Mouse (Mus musculus) erythroid progenitor cell, adult 5-6 weeks (primary cell): ENCODE measurements around the gene Xpot. TPM values are rescaled to one million over a fixed set of nuclear protein-coding genes. Genes with fewer than 3 reads are reported as not detected.

Experiments
- ATAC-seq: replicated peaks from 2 replicates; pipeline ENCODE4 v1.8.0; 2016; ENCODE audit warnings: moderate number of reproducible peaks, mild to moderate bottlenecking, moderate TSS enrichment, inconsistent platforms; ENCODE audit not compliant: poor library complexity, low FRiP score, severe bottlenecking
- total RNA-seq, 2 experiments: library from RNA; stranded (forward) in 1 of 2; stranded (reverse) in 1 of 2; fragments of 150-400 nt in 1 of 2; fragments of 186-747, 209-891 nt in 1 of 2; gene quantifications; 2 replicates each; pipeline versions ENCODE4 v1.2.3 to v1.2.4; 2015 to 2017; ENCODE audit warnings: low replicate concordance in 2 of 2

Xpot gene
- total RNA-seq (2015; ENCODE audit: low replicate concordance) (22.2 and 32.8 TPM in 2 replicates), total RNA-seq (2017; ENCODE audit: low replicate concordance) (40.0 and 49.9 TPM in 2 replicates)

- peak; percentile 97 for ATAC-seq
Observed at GRCm38 (mm10) chr10:121626186-121626882, at the start of gene Xpot. Xpot (minus strand) TSS chr10:121626332.

- no peak for ATAC-seq
Observed at GRCm38 (mm10) chr10:121669103-121669502, 43.0 kb upstream of the Xpot start.

- ATAC-seq: no peak
Observed at GRCm38 (mm10) chr10:121665631-121666145, 39.6 kb upstream of the Xpot start.

- ATAC-seq: no peak
Observed at GRCm38 (mm10) chr10:121663599-121663998, 37.5 kb upstream of the Xpot start.

- ATAC-seq: no peak
Observed at GRCm38 (mm10) chr10:121662711-121663110, 36.6 kb upstream of the Xpot start.

GRCm38 (mm10) chr10:121655907-121656306 lies 29.8 kb upstream of the Xpot start:
- ATAC-seq: no peak

GRCm38 (mm10) chr10:121653079-121653478 lies 26.9 kb upstream of the Xpot start:
- no peak for ATAC-seq

- no peak for ATAC-seq
Observed at GRCm38 (mm10) chr10:121646294-121646693, 20.2 kb upstream of the Xpot start.

GRCm38 (mm10) chr10:121642054-121642947 lies 16.2 kb upstream of the Xpot start:
- no peak for ATAC-seq

GRCm38 (mm10) chr10:121641272-121642053 lies 15.3 kb upstream of the Xpot start, which contains the start of gene D930020B18Rik:
D930020B18Rik (plus strand) TSS chr10:121641588.
- ATAC-seq: no peak

GRCm38 (mm10) chr10:121640944-121641271 lies 14.8 kb upstream of the Xpot start:
- ATAC-seq: no peak

- no peak for ATAC-seq
Observed at GRCm38 (mm10) chr10:121640150-121640930, 14.2 kb upstream of the Xpot start.

GRCm38 (mm10) chr10:121639573-121639972 lies 13.4 kb upstream of the Xpot start:
- no peak for ATAC-seq

- ATAC-seq: no peak
Observed at GRCm38 (mm10) chr10:121636276-121636675, 10.1 kb upstream of the Xpot start.

GRCm38 (mm10) chr10:121634159-121634558 lies 8.0 kb upstream of the Xpot start:
- ATAC-seq: no peak

- no peak for ATAC-seq
Observed at GRCm38 (mm10) chr10:121628561-121629040, 2.5 kb upstream of the Xpot start.

GRCm38 (mm10) chr10:121627216-121627852 lies 1.2 kb upstream of the Xpot start:
- no peak for ATAC-seq

GRCm38 (mm10) chr10:121625407-121626185 lies 536 bp downstream of the Xpot start:
- ATAC-seq: peak; percentile 49
